Mouse (Mus musculus): Measurements from ENCODE around the gene 1700018F24Rik. TPM values are rescaled to one million over a fixed set of nuclear protein-coding genes. Genes with fewer than 3 reads are reported as not detected.
"Not testable (repeated sequence)": the region's sequence is repeated elsewhere in the genome, so short reads cannot be mapped to it uniquely, and the experiment has no call there.

1700018F24Rik gene
- polyA plus RNA-seq (2014; fragmentation: Nextera tagmentation; extraction: Ambion mirVana): not detected in 2 replicates

- WGBS: 57% methylated on average over 3 of the region's 3 CpGs
Measured at GRCm38 (mm10) chr5:145042690-145043089, at the start of gene 1700018F24Rik. Gene 1700018F24Rik (plus strand): TSS chr5:145042990.

GRCm38 (mm10) chr5:144998491-144998890 is 44.3 kb upstream of the 1700018F24Rik start:
- Histone ChIP-seq H3K4me3 (ENCODE audit: low read depth, low read length) (no peak overlapping the region), H3K27me3 (ENCODE audit: insufficient read depth, low read length) (no peaks in the 10 kb centered on the region), H3K27ac (ENCODE audit: low read depth) (no peak overlapping the region), H3K4me1 (ENCODE audit: insufficient read depth) (no peaks in the 10 kb centered on the region), H3K4me2 (no peak overlapping the region), H3K9ac (no peak overlapping the region), H3K36me3 (ENCODE audit: insufficient read depth) (no peaks in the 10 kb centered on the region), H3K9me3 (ENCODE audit: low read depth, low read length) (no peaks in the 10 kb centered on the region)
- 41% methylated on average over 2 of the region's 2 CpGs for WGBS
- no peak for ATAC-seq (ENCODE audit: insufficient read depth)
- TF ChIP-seq CTCF (IDR thresholded peaks at IDR 0.05; ENCODE audit: low read depth): peak; percentile 63
- peak; percentile 63 for DNase-seq

More at GRCm38 (mm10) chr5:145042690-145043089, at the start of gene 1700018F24Rik:
- not testable (repeated sequence) for H3K4me2 ChIP-seq; ATAC-seq (ENCODE audit: insufficient read depth); H3K27ac ChIP-seq (ENCODE audit: low read depth); H3K9ac ChIP-seq; H3K4me3 ChIP-seq (ENCODE audit: low read depth, low read length); DNase-seq; H3K4me1 ChIP-seq (ENCODE audit: insufficient read depth); H3K27me3 ChIP-seq (ENCODE audit: insufficient read depth, low read length); H3K36me3 ChIP-seq (ENCODE audit: insufficient read depth); H3K9me3 ChIP-seq (ENCODE audit: low read depth, low read length)

- H3K9me3 ChIP-seq (ENCODE audit: low read depth, low read length): no peaks in the 10 kb centered on the region
- TF ChIP-seq CTCF (IDR thresholded peaks at IDR 0.05; ENCODE audit: low read depth): no peak
- H3K4me2 ChIP-seq: no peak overlapping the region
- no peak overlapping the region for H3K9ac ChIP-seq
- 82% methylated on average over 3 of the region's 3 CpGs for WGBS
- H3K36me3 ChIP-seq (ENCODE audit: insufficient read depth): no peaks in the 10 kb centered on the region
- ATAC-seq (ENCODE audit: insufficient read depth): no peak
- H3K27ac ChIP-seq (ENCODE audit: low read depth): no peak overlapping the region
- DNase-seq: no peak
- no peaks in the 10 kb centered on the region for H3K27me3 ChIP-seq (ENCODE audit: insufficient read depth, low read length)
- no peak overlapping the region for H3K4me3 ChIP-seq (ENCODE audit: low read depth, low read length)
- H3K4me1 ChIP-seq (ENCODE audit: insufficient read depth): no peaks in the 10 kb centered on the region
Measured at GRCm38 (mm10) chr5:145003362-145003761, 39.4 kb upstream of the 1700018F24Rik start.

- H3K9ac ChIP-seq: no peak overlapping the region
- no peak for TF ChIP-seq CTCF (IDR thresholded peaks at IDR 0.05; ENCODE audit: low read depth)
- H3K9me3 ChIP-seq (ENCODE audit: low read depth, low read length): no peaks in the 10 kb centered on the region
- no peak overlapping the region for H3K4me3 ChIP-seq (ENCODE audit: low read depth, low read length)
- no peaks in the 10 kb centered on the region for H3K36me3 ChIP-seq (ENCODE audit: insufficient read depth)
- no peak overlapping the region for H3K27ac ChIP-seq (ENCODE audit: low read depth)
- H3K4me2 ChIP-seq: no peak overlapping the region
- 41% methylated on average over 9 of the region's 9 CpGs for WGBS
- no peak for ATAC-seq (ENCODE audit: insufficient read depth)
- H3K27me3 ChIP-seq (ENCODE audit: insufficient read depth, low read length): no peaks in the 10 kb centered on the region
- no peak for DNase-seq
- no peaks in the 10 kb centered on the region for H3K4me1 ChIP-seq (ENCODE audit: insufficient read depth)
Measured at GRCm38 (mm10) chr5:145004495-145004894, 38.3 kb upstream of the 1700018F24Rik start.

- 68% methylated on average over 6 of the region's 6 CpGs for WGBS
- Histone ChIP-seq H3K27ac (ENCODE audit: low read depth) (no peak overlapping the region), H3K9ac (no peak overlapping the region), H3K9me3 (ENCODE audit: low read depth, low read length) (no peaks in the 10 kb centered on the region), H3K4me3 (ENCODE audit: low read depth, low read length) (no peak overlapping the region), H3K4me2 (no peak overlapping the region), H3K36me3 (ENCODE audit: insufficient read depth) (no peaks in the 10 kb centered on the region), H3K4me1 (ENCODE audit: insufficient read depth) (no peaks in the 10 kb centered on the region), H3K27me3 (ENCODE audit: insufficient read depth, low read length) (no peaks in the 10 kb centered on the region)
- no peak for ATAC-seq (ENCODE audit: insufficient read depth)
- DNase-seq: no peak
- TF ChIP-seq CTCF (IDR thresholded peaks at IDR 0.05; ENCODE audit: low read depth): no peak
Measured at GRCm38 (mm10) chr5:145005596-145005995, 37.2 kb upstream of the 1700018F24Rik start.

GRCm38 (mm10) chr5:145008878-145009659 is 33.7 kb upstream of the 1700018F24Rik start:
- Histone ChIP-seq H3K4me3 (ENCODE audit: low read depth, low read length) (no peak overlapping the region), H3K9ac (no peak overlapping the region), H3K4me2 (no peak overlapping the region), H3K4me1 (ENCODE audit: insufficient read depth) (no peaks in the 10 kb centered on the region), H3K27me3 (ENCODE audit: insufficient read depth, low read length) (no peaks in the 10 kb centered on the region), H3K9me3 (ENCODE audit: low read depth, low read length) (no peaks in the 10 kb centered on the region), H3K36me3 (ENCODE audit: insufficient read depth) (no peaks in the 10 kb centered on the region), H3K27ac (ENCODE audit: low read depth) (no peak overlapping the region)
- 80% methylated on average over 15 of the region's 15 CpGs for WGBS
- DNase-seq (no peak), ATAC-seq (ENCODE audit: insufficient read depth) (no peak)
- no peak for TF ChIP-seq CTCF (IDR thresholded peaks at IDR 0.05; ENCODE audit: low read depth)

GRCm38 (mm10) chr5:145014278-145014677 is 28.5 kb upstream of the 1700018F24Rik start:
- Histone ChIP-seq H3K4me3 (ENCODE audit: low read depth, low read length) (no peak overlapping the region), H3K9me3 (ENCODE audit: low read depth, low read length) (no peaks in the 10 kb centered on the region), H3K36me3 (ENCODE audit: insufficient read depth) (no peaks in the 10 kb centered on the region), H3K4me2 (no peak overlapping the region), H3K9ac (no peak overlapping the region), H3K27me3 (ENCODE audit: insufficient read depth, low read length) (no peaks in the 10 kb centered on the region), H3K27ac (ENCODE audit: low read depth) (no peak overlapping the region), H3K4me1 (ENCODE audit: insufficient read depth) (no peaks in the 10 kb centered on the region)
- TF ChIP-seq CTCF (IDR thresholded peaks at IDR 0.05; ENCODE audit: low read depth): no peak
- ATAC-seq (ENCODE audit: insufficient read depth) (no peak), DNase-seq (no peak)
- 63% methylated on average over 1 of the region's 1 CpGs for WGBS

Measured in lung, embryonic 14.5 days (tissue).